Mouse (Mus musculus): ENCODE measurements around the gene Stoml3.

The Stoml3 gene

DNA sequence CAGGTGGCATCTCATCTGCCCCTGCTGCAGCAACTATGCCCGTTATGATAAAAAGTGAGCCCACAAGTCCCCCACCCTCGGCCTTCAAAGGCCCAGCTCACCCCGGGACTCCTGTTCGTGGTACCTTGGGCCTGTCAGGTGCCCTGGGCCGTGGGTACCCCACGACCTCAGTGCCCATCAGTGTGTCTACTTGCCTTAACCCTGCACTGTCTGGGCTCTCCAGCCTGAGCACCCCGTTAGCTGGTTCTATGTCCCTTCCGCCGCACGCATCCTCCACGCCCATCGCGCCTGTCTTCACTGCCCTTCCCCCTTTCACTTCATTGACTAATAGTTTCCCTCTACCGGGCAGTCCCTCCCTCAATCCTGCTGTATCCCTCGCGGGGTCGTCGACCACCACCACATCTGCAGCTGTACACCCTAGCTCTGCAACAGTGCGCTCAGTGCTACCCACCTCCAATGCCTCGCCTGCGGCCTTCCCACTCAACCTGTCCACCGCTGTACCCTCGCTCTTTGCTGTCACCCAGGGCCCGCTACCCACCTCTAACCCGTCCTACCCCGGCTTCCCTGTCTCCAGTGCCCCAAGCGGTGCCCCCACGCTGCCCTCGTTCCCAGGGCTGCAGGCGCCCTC, 9.9 kb upstream of the Stoml3 start:
- no peak for DNase-seq (ENCODE audit: inconsistent ontology term)

DNA sequence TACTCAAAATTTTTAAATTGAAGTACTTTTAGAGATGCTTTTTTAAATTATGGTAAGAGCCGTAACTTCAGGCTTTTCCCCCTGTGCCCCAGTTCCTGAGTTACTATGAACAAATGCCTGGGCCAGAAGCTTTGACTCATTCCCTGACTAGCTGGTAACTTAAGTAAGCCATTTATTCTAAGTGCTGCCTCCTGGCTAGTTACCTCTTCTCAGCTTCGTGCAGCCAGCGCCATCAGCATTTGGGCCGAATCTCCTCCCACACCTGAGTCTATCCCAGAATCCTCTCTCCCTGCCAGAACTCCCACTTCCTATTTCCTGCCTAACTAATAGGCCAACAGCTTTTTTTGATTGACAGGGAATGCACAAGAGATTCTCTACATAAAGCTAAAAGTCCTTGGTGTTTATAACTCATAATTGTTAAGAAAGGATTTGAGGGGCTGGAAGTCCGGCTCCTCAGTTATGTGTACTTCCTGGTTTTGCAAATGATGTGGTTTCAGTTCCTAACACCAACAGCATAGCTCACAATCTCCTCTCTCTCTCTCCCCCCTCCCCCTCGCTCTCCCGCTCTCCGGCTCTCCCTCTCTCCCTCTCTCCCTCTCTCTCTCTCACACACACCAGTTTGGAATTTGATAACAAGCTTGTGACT, 4.9 kb upstream of the Stoml3 start:
- no peak for DNase-seq (ENCODE audit: inconsistent ontology term)

DNA sequence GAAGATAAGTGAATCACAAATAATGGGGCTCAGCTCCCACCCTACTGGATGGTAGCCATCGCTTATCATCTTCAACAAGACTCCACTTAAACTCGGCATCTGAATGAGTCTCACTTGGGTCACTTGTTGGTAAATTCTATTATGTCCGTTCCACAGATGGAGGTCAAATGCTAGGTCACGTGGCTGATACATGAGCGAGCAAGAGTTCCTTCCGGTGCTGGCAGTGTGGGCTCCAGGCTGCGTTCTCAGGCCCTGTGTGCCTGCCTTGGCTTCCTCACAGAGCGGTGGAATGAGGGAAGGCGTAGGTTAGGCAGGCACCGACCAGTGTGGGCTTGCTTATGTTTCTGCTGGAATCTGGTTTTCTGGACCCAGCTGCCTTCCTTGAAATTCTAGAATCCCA, 1.9 kb upstream of the Stoml3 start:
- no peak for DNase-seq (ENCODE audit: inconsistent ontology term)

DNA sequence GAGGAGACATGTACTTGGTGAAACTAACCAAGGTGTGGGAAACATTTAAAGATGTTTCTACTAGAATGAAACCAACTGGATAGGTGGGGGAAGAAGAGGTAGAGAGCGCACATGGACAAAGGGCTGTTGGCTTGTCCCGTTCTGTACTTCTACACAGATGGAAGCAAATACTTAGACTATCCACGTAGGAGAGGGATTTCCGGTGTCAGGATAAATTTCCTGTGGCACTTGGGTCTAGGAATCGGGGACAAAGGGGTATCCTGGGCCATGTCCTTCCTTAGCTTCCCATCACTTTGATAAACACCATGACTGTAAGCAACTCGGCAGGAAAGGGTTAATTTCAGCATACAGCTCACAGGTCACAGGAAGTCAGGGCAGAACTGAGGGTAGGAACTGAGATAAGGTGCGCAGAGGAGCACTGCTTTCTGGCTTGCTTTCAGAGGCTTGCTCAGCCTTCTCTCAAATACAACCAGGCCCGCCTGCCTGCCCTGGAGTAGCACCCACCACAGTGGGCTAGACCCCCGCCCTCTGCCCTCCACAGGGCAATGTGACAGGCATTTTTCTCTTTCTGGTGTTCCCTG, 1.4 kb upstream of the Stoml3 start:
- no peak for DNase-seq (ENCODE audit: inconsistent ontology term)

DNA sequence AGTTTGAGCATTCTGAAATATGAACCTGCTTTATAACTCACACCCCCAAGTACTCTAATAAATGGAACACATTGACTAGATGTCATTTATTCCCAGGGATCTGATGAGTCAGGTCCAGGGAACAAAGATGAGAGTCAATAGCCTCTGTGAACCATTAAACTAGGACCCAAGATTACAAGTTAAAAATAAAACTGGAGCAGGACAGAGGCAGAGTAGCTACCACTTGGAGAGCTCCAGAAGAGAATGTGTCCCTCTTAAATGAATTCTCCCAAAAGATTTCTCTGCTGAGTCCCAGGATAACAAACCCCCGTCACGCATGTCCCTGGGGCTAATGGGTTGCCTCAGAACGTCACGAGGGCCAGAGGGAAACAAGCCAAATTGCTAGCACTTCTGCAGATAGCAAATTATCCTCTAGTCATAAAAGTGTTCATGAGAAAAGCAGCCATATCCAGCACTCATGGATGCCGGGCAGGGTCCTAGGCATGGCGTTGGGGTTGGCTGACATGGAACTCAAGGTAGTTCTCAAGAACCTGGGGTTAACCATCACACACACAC, 10.0 kb downstream of the Stoml3 start:
- no peak for DNase-seq (ENCODE audit: inconsistent ontology term)

DNA sequence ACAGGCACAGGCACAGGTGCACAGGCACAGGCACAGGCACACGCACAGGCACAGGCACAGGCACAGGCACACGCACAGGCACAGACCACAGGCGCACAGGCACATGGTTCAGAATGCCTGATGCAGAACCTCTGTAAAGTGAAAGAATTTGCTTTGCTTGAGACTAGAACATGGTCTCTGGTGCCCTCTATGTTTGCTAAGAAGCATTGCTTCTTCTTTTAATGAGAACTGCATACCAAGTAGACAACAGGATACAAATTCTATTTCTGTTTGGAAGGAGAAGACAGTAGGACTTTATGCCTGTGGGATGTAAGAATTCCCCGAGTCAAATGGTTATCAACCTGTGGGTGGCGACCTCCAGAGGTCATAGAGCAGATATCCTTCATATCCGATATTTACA, 14.0 kb downstream of the Stoml3 start:
- DNase-seq (ENCODE audit: inconsistent ontology term) = no peak

DNA sequence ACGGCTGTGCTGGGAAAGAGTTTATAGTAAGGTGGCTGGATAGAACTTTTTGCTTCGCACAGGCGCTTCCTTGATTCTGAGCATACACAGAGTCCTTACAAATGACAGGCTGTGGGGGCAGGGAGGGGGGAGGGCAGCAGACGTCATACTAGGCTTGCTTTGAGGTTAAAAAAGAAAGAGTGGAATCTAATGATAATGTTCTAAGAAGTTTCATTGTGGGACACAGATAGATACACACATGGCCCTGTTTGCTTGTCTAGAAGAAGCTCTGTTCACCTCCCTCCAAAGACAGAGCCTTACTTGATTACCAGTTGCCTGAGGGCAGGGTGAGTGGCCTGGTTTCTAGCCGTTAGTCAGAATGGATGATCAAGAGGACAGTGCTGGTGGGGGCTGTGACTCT, 24.6 kb downstream of the Stoml3 start:
- DNase-seq (ENCODE audit: inconsistent ontology term) = no peak

DNA sequence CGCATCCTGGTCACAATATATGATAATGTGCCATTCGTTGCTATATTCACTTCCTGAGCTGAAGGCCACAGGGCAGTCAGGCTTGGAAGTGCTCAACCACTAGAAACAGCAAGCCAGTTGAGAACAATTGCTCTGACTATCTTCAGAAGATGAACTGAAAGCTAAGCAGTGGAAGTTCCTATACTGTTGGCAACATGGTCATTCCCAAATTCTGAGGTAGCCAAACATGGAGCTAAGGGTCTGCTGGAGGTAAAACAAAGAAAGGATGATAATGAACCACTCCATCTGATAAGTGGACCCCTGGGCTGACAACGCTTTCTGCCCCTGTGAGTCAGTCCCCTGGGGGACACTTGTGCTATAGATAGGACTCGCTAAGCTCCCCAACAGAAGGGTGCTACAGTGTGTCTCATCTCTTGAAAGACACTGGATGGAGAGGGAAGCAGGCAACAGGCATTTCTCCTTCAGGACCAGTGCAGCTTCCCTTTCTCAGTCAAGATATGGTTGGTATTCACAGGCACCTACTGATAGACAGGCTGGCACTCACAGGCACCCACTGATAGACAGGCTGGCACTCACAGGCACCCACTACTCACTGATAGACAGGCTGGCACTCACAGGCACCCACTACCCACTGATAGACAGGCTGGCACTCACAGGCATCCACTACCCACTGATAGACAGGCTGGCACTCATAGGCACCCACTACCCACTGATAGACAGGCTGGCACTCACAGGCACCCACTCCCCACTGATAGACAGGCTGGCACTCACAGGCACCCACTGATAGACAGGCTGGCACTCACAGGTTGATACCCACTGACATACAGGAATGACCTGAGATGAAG, 26.0 kb downstream of the Stoml3 start:
- DNase-seq (ENCODE audit: inconsistent ontology term) = no peak

DNA sequence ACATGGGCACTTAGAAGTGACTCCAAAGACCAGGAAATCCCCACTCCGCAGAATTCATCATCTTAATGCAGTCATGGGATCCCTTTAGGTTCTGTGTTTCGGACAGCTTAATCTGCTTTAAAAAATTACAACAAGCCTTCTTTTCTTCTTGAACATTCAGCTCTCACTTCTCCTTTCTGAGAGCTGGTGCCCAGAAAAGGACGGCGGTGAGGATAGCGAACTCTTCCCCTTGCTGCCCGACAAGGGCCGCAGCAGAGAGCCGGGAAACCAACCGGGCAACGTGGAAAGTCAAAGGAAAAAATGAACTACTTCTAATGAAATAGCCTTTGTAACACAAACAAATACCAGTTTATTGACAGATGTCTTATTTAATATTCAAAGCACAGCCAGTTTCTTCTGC, 34.3 kb downstream of the Stoml3 start:
- DNase-seq (ENCODE audit: inconsistent ontology term) = no peak

DNA sequence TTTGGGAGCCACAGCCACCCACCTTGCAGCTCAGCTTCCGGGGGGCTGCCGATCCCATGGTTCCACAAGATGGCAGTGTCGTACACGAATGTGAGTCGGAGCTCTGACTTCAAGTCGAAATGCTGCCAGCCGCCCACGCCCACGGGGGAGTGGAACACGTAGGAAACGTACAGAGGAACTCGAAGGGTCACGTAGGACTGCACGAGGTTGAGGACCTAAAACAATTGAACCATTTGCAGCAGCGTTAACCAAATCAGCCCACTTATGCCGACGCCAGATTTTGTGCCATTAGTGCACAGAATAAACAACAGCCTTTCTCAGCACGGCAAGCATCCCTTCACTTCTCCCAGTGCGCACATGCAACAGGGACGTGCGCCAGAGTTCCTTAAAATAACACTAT, 37.3 kb downstream of the Stoml3 start:
- DNase-seq (ENCODE audit: inconsistent ontology term) = peak; percentile 83

DNA sequence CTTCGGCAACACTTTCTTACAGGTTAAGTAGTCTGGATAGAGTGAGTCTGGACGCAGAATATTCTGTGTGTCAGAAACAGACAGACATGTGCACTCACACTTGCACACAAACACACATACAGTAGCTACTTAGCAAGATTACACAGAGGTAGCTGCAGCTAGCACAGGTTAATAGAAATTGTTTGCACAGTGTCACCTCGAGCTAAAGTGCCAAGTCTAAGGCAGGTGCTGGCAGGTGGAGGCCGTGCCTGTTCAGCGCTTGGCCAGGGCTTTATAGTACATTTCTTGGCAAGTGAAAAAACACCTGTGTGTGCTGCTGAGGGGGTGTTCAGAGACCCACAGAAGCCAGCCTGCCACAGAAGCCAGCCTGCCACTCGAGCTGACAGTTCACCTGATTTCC, 41.9 kb downstream of the Stoml3 start:
- no peak for DNase-seq (ENCODE audit: inconsistent ontology term)

DNA sequence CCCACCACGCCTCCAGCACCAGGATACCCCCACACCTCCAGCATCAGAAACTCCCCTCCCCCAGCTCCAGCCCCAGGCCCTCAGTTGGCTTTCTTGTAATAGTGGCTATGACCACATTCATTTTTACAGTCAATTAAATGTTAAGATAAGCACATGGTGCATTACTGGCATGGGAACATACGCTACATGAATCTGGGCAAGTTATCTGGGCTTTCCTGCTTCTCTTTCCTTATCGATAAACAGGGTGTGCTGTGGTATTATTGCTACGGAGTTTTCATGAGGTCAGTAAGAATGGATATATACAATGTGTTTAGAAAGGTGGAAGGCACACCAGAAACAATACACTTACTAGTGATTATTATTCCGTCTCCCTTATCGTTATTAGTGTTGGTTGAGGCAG, 43.6 kb downstream of the Stoml3 start:
- no peak for DNase-seq (ENCODE audit: inconsistent ontology term)

DNA sequence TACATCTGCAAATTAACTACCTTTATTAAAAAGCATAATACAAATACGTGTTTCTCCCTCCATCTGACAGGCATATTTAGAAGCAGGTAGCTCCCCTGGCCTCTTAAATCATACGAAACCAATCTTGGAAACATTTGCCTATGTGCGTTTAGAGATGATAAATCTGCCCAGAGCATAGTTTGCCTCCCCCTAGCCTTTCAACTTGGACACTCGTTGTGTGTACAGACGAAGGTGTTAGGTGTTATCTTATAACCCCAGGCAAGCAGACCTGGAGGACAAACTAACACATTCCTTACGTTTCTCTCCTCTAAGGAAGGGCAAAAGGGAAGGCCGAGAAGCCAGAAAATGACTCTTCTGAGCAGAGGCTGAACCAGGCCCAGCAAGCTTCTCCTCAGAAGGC, 64.2 kb downstream of the Stoml3 start:
- no peak for DNase-seq (ENCODE audit: inconsistent ontology term)

DNA sequence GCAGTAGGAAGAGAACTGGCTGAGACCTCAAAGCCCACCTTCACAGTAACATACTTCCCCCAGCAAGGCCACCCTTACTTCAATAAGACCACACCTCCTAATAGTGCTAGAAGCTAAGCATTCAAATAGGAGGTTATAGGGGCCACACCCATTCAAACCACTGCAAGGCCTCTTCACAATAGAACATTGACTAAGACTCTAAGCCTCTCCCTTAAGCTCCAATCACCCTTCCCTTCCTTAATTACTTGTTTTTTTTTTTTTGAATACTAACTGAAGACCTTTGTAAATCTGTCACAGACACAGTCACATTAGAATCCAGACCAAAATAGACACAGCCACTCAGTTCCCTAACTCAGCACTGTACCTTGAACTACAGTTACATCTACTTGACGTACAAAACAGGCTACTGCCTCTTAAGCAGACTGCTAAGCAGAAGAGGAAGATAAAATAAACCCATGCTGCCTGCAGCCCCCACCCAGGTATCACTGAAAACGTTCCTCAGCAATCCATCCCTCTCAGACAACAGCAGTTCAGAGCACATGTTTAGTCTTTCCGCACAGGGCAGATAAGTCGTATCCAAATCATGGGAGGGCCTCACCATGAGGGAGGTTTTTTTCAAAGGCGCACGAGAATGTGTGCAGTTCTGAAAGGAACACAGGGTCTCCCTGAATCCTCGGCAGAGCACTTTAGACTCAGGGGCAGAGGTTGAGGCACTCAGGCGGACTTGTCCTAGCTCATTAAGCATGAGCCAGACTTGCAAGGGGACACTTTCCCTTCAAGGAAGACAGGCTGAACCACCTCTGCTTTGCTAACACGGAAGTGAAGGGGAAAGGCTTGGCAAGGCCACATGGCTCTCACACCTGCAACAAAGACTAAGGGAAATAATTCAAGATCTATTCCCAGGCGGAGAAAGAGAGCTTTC, 66.8 kb downstream of the Stoml3 start:
- no peak for DNase-seq (ENCODE audit: inconsistent ontology term)

DNA sequence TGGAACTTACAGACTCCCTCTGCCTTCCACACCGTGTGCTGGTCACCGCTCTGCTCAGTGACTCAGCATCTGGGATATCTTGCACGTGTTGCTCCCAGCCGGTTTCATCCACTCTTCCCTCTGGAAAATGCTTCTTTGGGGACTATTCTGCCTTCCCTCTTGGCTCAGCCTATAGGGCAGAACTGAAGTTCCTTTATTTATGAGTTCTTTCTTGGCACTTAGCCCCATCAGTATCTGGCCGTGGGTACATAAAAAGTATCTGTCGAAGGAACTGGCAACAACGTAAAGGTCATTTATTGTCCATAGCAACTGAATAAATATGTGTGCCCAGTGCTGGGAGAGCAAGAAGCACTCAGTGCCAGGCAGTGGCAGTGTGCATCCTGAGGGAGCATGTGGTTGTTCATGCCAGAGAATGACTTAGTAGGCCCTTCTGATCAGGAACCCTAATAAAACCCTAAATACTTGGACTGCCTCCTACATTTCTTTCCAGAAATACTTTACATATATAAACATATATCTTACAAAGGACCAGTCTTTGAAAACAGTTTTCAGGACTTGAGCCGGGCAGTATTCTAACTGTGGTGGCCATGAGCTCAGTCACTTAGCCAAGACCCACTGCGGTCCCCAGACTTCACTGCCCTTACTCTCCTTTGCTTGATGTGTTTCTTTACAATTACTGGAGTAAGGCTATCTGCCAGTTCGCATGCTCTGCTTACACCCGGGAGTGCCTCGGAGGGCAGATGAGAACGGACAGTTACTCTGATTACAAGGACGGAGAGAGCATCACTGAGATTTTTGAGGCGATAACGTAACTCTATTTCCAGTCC, 69.1 kb downstream of the Stoml3 start:
- no peak for DNase-seq (ENCODE audit: inconsistent ontology term)
